Mouse (Mus musculus): ENCODE measurements at regions not wholly inside any gene's neighbourhood (a gene's known extent, or its start where the extent isn't known, plus 50 kb on each side); places are given as distances from the start of the nearest gene placed in this dataset.

- Histone ChIP-seq H3K4me2 (ENCODE audit: low read depth, low read length) (no peak overlapping the region), H3K27me3 (ENCODE audit: control insufficient read depth, insufficient read depth, low read length) (no peaks in the 10 kb centered on the region), H3K4me3 (ENCODE audit: low read depth, low read length) (no peak overlapping the region), H3K4me1 (ENCODE audit: control insufficient read depth, insufficient read depth) (no peaks in the 10 kb centered on the region), H3K9ac (replicated peaks; ENCODE audit: low read depth, low read length) (no peak overlapping the region), H3K27ac (ENCODE audit: low read depth) (no peak overlapping the region), H3K36me3 (replicated peaks; ENCODE audit: control insufficient read depth, insufficient read depth, low read length) (no peaks in the 10 kb centered on the region), H3K9me3 (replicated peaks; ENCODE audit: control insufficient read depth, low read length) (no peaks in the 10 kb centered on the region)
- TF ChIP-seq CTCF (IDR thresholded peaks at IDR 0.05; ENCODE audit: low read depth) (no peak), EP300 (IDR thresholded peaks at IDR 0.05; ENCODE audit: low read depth) (no peak)
- WGBS, result 78% methylated on average over 3 of the region's 3 CpGs
- ATAC-seq (ENCODE audit: insufficient read depth, low read depth) (no peak), DNase-seq (ENCODE audit: low spot score) (no peak)
These were observed 111.5 kb upstream of the Meis2 start for GRCm38 (mm10) chr2:116177155-116177554.

DNA sequence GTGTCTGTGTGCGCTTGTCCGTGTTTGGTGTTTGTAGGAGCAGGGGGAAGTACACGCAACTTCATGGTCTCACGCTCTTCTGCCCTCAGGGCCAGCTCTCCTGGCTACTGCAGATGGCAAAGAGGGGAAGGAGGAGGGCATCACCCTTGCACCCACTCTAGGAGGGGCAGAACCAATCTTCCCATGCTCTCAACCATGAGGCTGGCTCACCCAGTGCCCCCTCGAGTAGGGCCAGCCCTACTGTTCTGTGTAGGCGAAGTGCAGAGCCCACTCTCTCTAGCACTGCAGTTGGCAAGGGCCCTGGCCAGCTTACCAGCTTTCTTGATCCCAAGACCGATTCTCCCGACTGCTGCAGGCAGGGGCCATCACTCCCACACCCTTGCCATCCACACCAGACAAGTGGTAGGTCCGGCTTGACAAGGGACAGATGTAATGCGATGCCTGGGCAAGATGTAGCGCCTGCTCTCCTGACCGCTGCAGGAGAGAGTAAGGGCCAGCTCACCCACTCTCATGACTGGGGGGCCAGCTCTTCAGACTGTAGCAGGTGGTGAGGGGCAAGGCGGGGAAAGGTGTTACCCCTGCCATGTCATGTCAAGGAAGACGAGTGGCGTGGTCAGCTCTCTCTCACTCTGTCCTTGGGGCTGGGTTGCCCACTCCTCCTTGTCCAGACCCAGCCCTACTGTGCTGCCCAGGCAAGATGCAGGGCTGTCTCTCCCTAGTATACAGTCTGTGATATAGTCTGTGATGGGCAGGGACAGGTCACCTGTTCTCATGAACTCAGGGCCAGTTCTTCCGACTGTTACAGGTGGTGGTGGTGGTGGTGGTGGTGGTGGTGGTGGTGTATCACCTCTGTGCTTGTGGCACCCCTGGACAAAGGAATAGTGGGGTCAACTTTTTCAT, 100.5 kb upstream of the Meis2 start:
- H3K4me1 ChIP-seq (ENCODE audit: control insufficient read depth, insufficient read depth), result no peaks in the 10 kb centered on the region
- H3K9ac ChIP-seq (replicated peaks; ENCODE audit: low read depth, low read length), result no peak overlapping the region
- H3K27ac ChIP-seq (ENCODE audit: low read depth), result no peak overlapping the region
- 81% methylated on average over 16 of the region's 16 CpGs for WGBS
- no peak for TF ChIP-seq EP300 (IDR thresholded peaks at IDR 0.05; ENCODE audit: low read depth)
- TF ChIP-seq CTCF (IDR thresholded peaks at IDR 0.05; ENCODE audit: low read depth), result no peak
- no peaks in the 10 kb centered on the region for H3K27me3 ChIP-seq (ENCODE audit: control insufficient read depth, insufficient read depth, low read length)
- no peaks in the 10 kb centered on the region for H3K9me3 ChIP-seq (replicated peaks; ENCODE audit: control insufficient read depth, low read length)
- no peaks in the 10 kb centered on the region for H3K36me3 ChIP-seq (replicated peaks; ENCODE audit: control insufficient read depth, insufficient read depth, low read length)
- ATAC-seq (ENCODE audit: insufficient read depth, low read depth), result no peak
- H3K4me3 ChIP-seq (ENCODE audit: low read depth, low read length), result no peak overlapping the region
- no peak for DNase-seq (ENCODE audit: low spot score)
- no peak overlapping the region for H3K4me2 ChIP-seq (ENCODE audit: low read depth, low read length)

Measured in heart, postnatal 0 days (tissue).